Mouse (Mus musculus) limb, embryonic 13.5 days (tissue): Measurements from ENCODE around the gene Tor2a. TPM values are rescaled to one million over a fixed set of nuclear protein-coding genes. Genes with fewer than 3 reads are reported as not detected.

Source experiments
- ATAC-seq: fragments of 200-750 bp; cut with Nextera tagmentation; 2 replicates; pipeline ENCODE4 v1.8.0; 2017; ENCODE audit warnings: low read depth, moderate number of reproducible peaks, moderate TSS enrichment; ENCODE audit not compliant: low FRiP score
- H3K27ac ChIP-seq: fragments of 300-500 bp; sonication (generic); 2 replicates; pipeline ENCODE4 v1.5.1; 2015; ENCODE audit warnings: inconsistent platforms, mild to moderate bottlenecking, moderate library complexity
- H3K27me3 ChIP-seq: fragments of 300-500 bp; sonication (generic); 2 replicates; pipeline ENCODE4 v1.6.1; 2015; ENCODE audit warnings: mild to moderate bottlenecking, inconsistent platforms
- H3K36me3 ChIP-seq: fragments of 300-500 bp; sonication (generic); 2 replicates; pipeline ENCODE4 v1.6.1; 2015; ENCODE audit warnings: inconsistent platforms, mild to moderate bottlenecking, moderate library complexity
- H3K4me1 ChIP-seq: fragments of 300-500 bp; sonication (generic); 2 replicates; pipeline ENCODE4 v1.6.1; 2015; ENCODE audit warnings: inconsistent platforms
- H3K4me2 ChIP-seq: fragments of 300-500 bp; sonication (generic); replicated peaks from 2 replicates; pipeline ENCODE4 v1.6.1; 2015; ENCODE audit warnings: inconsistent platforms, mild to moderate bottlenecking, moderate library complexity
- H3K4me3 ChIP-seq: fragments of 300-500 bp; sonication (generic); 2 replicates; pipeline ENCODE4 v1.5.1; 2015; ENCODE audit warnings: moderate library complexity, mild to moderate bottlenecking, inconsistent platforms
- H3K9ac ChIP-seq: fragments of 300-500 bp; sonication (generic); 2 replicates; pipeline ENCODE4 v1.6.1; 2015; ENCODE audit warnings: mild to moderate bottlenecking, inconsistent platforms
- H3K9me3 ChIP-seq: fragments of 300-500 bp; sonication (generic); 2 replicates; pipeline ENCODE4 v1.6.1; 2016; ENCODE audit warnings: inconsistent platforms
- WGBS: fragments of 180-500 bp; shearing (Covaris S2); methylation state at CpG from one replicate; pipeline ENCODE4 v1.1.7; 2015; 5-methylcytosine and 5-hydroxymethylcytosine counted together
- microRNA counts: library from miRNA; unstranded; fragments of <30 nt; microRNA quantifications from one replicate; lab custom pipeline; 2016
- microRNA-seq: library from miRNA; unstranded; fragments of <30 nt; microRNA quantifications from one replicate; pipeline ENCODE4, GENCODE M21; 2016
- polyA plus RNA-seq: library from polyadenylated mRNA; unstranded; fragments of >200 nt; fragmentation: Nextera tagmentation; extraction: Ambion mirVana; gene quantifications from 2 replicates; pipeline ENCODE4 v1.2.1, GENCODE M21; 2015

The Tor2a gene
- polyA plus RNA-seq, 1 experiment from 2014 or later = 74.5 TPM

DNA sequence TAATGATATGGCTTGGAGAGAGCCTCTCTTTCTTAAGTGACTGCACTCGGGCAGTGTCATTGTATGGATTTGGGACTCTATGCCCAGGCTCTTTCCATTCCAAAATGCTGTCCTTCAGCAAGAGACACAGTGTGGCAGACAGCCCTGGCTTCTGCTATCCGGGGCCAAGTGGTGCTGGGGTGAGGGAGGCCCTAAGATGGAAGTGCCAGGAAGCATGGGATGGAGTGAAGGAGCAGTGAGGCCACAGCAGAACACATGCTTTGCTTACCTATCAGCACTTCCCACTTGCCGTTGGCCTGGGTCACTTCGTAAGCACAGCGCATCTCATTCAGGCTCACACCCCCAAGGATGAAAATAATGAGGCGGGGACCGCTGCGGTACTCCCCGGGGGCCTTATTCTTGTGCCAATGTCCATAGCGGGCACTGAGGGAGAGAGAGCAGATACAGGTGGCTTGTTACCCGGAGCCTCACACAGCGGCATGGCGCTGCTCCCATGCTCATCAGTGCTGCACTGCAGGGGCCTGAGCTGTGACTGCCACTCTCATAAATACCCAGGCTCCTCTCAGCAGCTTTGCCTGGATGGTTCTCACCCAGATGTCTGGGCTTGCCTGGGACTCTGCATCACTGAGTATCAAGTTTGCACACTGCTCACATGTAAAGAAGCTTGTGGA lies 38.8 kb downstream of the Tor2a start:
- H3K9ac ChIP-seq = no peak overlapping the region
- H3K4me3 ChIP-seq = no peak overlapping the region
- H3K36me3 ChIP-seq = peaks cover 81% of the 10 kb centered on the region
- H3K27ac ChIP-seq = no peak overlapping the region
- WGBS = 84% methylated on average over 13 of the region's 13 CpGs
- H3K27me3 ChIP-seq = no peaks in the 10 kb centered on the region
- H3K9me3 ChIP-seq = no peaks in the 10 kb centered on the region
- ATAC-seq = no peak
- H3K4me1 ChIP-seq = no peaks in the 10 kb centered on the region
- no peak overlapping the region for H3K4me2 ChIP-seq

DNA sequence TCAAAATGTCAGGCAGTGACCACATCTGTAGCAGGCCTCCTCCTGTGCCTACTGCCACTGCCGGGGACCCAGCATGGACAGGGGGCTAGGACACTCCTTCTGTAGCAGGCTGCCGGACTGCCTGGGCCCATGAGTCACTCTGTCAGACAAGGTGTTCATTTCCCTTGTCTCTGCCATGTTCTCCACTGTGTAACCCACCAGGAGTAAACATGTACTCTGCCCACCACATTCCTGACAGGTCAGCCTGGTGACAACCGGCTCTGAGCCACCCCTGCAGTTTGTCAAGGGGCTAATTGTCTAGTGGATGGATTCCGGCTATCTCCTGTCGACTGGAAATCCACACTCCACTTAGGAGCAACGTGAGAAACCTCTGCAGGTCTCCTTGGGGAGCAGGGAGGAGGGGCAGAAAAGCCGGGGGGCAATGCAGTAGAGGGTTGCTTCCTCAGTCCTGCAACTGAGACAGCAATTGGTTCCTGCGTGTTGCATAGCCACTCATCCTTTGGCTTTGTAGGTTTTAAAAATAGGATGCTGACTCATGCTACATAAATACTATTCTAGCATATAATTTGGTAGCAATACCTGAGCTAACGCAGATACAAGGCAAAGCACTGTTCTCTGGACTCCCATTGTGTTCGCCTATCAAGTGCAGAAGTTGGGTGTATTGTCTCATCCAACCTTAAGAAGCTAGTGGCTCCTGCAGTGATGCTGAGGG lies 41.4 kb downstream of the Tor2a start:
- Histone ChIP-seq H3K9me3 (no peaks in the 10 kb centered on the region), H3K4me1 (no peaks in the 10 kb centered on the region), H3K27ac (no peak overlapping the region), H3K4me3 (no peak overlapping the region), H3K27me3 (no peaks in the 10 kb centered on the region), H3K4me2 (no peak overlapping the region), H3K9ac (no peak overlapping the region), H3K36me3 (peaks cover 91% of the 10 kb centered on the region)
- 61% methylated on average over 10 of the region's 10 CpGs for WGBS
- no peak for ATAC-seq

DNA sequence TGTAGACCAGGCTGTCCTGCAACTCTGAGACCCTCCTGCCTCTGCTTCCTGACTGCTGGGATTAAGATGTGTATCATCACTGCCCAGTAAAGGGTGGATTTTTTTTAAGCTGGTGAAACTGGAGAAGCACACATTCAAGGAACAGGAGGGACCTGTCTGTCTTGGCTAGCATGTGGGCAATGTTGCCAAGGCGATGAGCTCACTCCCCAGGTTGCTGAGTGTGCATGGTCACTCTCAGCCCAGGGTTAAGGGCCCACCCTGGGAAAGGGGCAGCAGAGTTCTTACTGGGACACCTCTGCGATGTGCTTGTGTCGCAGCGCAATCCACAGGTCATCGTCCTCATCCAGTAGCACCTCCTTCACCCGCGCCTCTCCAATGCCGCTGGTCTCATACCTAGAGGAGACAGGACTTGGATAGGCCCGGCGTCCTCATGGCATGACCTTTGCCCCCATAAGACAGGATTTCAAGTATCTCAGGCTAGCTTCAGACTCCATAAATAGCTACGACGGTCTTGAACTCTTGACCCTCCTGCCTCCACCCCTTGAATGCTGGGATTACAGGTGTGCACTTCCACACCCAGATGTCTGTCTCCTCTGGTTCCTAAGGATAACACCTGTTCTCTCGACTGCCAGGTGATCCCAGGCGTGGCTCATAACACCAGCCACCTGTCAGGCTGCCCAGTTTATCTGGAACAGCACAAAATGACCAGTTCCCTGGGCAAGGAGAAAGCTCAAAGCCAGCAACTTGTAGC lies 52.0 kb downstream of the Tor2a start:
- Histone ChIP-seq H3K9ac (no peak overlapping the region), H3K4me3 (no peak overlapping the region), H3K4me2 (no peak overlapping the region), H3K4me1 (no peaks in the 10 kb centered on the region; the same call in none of the 2 replicates), H3K9me3 (no peaks in the 10 kb centered on the region), H3K27ac (no peak overlapping the region), H3K36me3 (peaks cover 66% of the 10 kb centered on the region), H3K27me3 (no peaks in the 10 kb centered on the region)
- no peak for ATAC-seq
- 85% methylated on average over 14 of the region's 14 CpGs for WGBS

MicroRNA genes within 50 kb of the gene (microRNA counts, 519-probe panel; counts per million panel counts)
- not detected for microRNA mmu-miR-2861 (lab: Ali Mortazavi, UCI)

Small RNAs within 50 kb of the gene (microRNA-seq; reads per million reads assigned to microRNA genes)
- gene Mir2861 = not detected
- not detected for gene Mir3960

Other genes starting within 250 kb of the Tor2a start
- gene Fam102a, start 221.9 kb upstream of the Tor2a start, polyA plus RNA-seq = 10.4 and 10.9 TPM in 2 replicates
- 111 and 118 TPM in 2 replicates for gene Dpm2, start 186.4 kb upstream of the Tor2a start, polyA plus RNA-seq
- gene Pip5kl1, start 182.4 kb upstream of the Tor2a start, polyA plus RNA-seq = 1.8 and 2.5 TPM in 2 replicates
- 0.19 and 0.23 TPM in 2 replicates for gene 9430097D07Rik, start 181.6 kb upstream of the Tor2a start, polyA plus RNA-seq
- 37.2 and 39.5 TPM in 2 replicates for gene St6galnac4, start 170.1 kb upstream of the Tor2a start, polyA plus RNA-seq
- 29.5 and 29.7 TPM in 2 replicates for gene St6galnac6, start 157.5 kb upstream of the Tor2a start, polyA plus RNA-seq
- 42.0 and 49.8 TPM in 2 replicates for gene Ak1, start 135.5 kb upstream of the Tor2a start, polyA plus RNA-seq
- gene Eng, start 110.6 kb upstream of the Tor2a start, polyA plus RNA-seq = 43.5 and 45.6 TPM in 2 replicates
- 34.3 and 35.4 TPM in 2 replicates for gene Fpgs, start 53.1 kb upstream of the Tor2a start, polyA plus RNA-seq
- gene Cdk9, start 44.2 kb upstream of the Tor2a start, polyA plus RNA-seq = 106 and 112 TPM in 2 replicates
- gene Sh2d3c, start 36.2 kb upstream of the Tor2a start, polyA plus RNA-seq = 21.2 and 22.9 TPM in 2 replicates
- 0.51 TPM in 1 of 2 replicates, not detected in the other for gene 6330409D20Rik, start 16.2 kb upstream of the Tor2a start, polyA plus RNA-seq
- 0.37 and 0.61 TPM in 2 replicates for gene Ttc16, start 18.4 kb downstream of the Tor2a start, polyA plus RNA-seq
- gene Ptrh1, start 18.6 kb downstream of the Tor2a start, polyA plus RNA-seq = 5.2 and 6.7 TPM in 2 replicates
- gene Cfap157, start 27.2 kb downstream of the Tor2a start, polyA plus RNA-seq = 1.3 TPM in 2 replicates
- gene Stxbp1, start 90.0 kb downstream of the Tor2a start, polyA plus RNA-seq = 20.8 and 20.9 TPM in 2 replicates
- 48.5 and 55.8 TPM in 2 replicates for gene Fam129b, start 118.9 kb downstream of the Tor2a start, polyA plus RNA-seq
- gene Rpl12, start 204.3 kb downstream of the Tor2a start, polyA plus RNA-seq = 159 and 175 TPM in 2 replicates
- 13.9 and 14.1 TPM in 2 replicates for gene Lrsam1, start 204.4 kb downstream of the Tor2a start, polyA plus RNA-seq
- gene Slc2a8, start 224.8 kb downstream of the Tor2a start, polyA plus RNA-seq = 27.3 and 28.9 TPM in 2 replicates